Mouse (Mus musculus) cerebellum, adult 2 months (tissue): ENCODE measurements around the gene Pink1.

Source experiments
- CTCF ChIP-seq: fragments of 200-500 bp; IDR thresholded peaks from 2 replicates; pipeline ENCODE4 v1.5.1; 2011; ENCODE audit warnings: low read depth, mild to moderate bottlenecking, control low read depth, low read length, moderate library complexity, borderline replicate concordance; ENCODE audit not compliant: insufficient read depth
- POLR2A ChIP-seq: fragments of 200-500 bp; IDR thresholded peaks from 2 replicates; pipeline ENCODE4 v1.6.1; 2011; ENCODE audit warnings: low read length, control low read depth, borderline replicate concordance; ENCODE audit not compliant: insufficient read depth

GRCm38 (mm10) chr4:138366561-138366960 lies 40.5 kb upstream of the Pink1 start:
- TF ChIP-seq CTCF (no peak), POLR2A (no peak)
